Mouse (Mus musculus) heart, adult 2 months (tissue): Measurements from ENCODE around the gene Erich3.

Experiments used
- CTCF ChIP-seq: fragments of 200-600 bp; IDR thresholded peaks from 2 replicates; pipeline ENCODE4 v1.8.1; 2022; ENCODE audit warnings: antibody characterized with exemption, mild to moderate bottlenecking, moderate library complexity
- EP300 ChIP-seq: fragments of 200-500 bp; IDR thresholded peaks from 2 replicates; pipeline ENCODE4 v1.6.1; 2011; ENCODE audit warnings: low read depth, low read length, control low read depth; ENCODE audit not compliant: insufficient read depth

- TF ChIP-seq EP300 (no peak), CTCF (peak; percentile 85)
Observed at GRCm38 (mm10) chr3:154652581-154653420, 10.9 kb upstream of the Erich3 start.
